ENCODE assay signal across 7 mouse cellular contexts in genomic region chr16:92544264-92544663, GRCm38 (mm10). TPM values are rescaled to one million over a fixed set of nuclear protein-coding genes. Genes with fewer than 3 reads are reported as not detected.
DNase-seq lines count a peak whose midpoint lies in the region; ATAC-seq and TF ChIP-seq lines count a peak whose summit lies in the region.

No protein-coding gene starts in this region.

- no peak overlapping the region for H3K9ac ChIP-seq in kidney, postnatal 0 days (ENCODE audit: low read depth, low read length)
- H3K9ac ChIP-seq in kidney, embryonic 16.5 days (replicated peaks; ENCODE audit: low read length): no peak overlapping the region
- no peak overlapping the region for H3K9ac ChIP-seq in forebrain, embryonic 15.5 days (replicated peaks)

- H3K4me1 ChIP-seq in kidney, postnatal 0 days (replicated peaks; ENCODE audit: insufficient read depth, low read length): no peaks in the 10 kb centered on the region
- H3K4me1 ChIP-seq in kidney, embryonic 16.5 days (ENCODE audit: insufficient read depth, low read length): no peaks in the 10 kb centered on the region
- no peaks in the 10 kb centered on the region for H3K4me1 ChIP-seq in E14TG2a.4 (replicated peaks; ENCODE audit: low read depth, low read length)
- peaks cover 18% of the 10 kb centered on the region for H3K4me1 ChIP-seq in olfactory bulb, adult 2 months (ENCODE audit: control insufficient read depth, insufficient read depth, low read length)
- no peaks in the 10 kb centered on the region for H3K4me1 ChIP-seq in forebrain, embryonic 15.5 days

- DNase-seq in kidney, postnatal 0 days (ENCODE audit: low spot score): peak; percentile 56
- DNase-seq in Patski (ENCODE audit: low read depth, low spot score): no peak
- DNase-seq in fibroblast of lung, adult 2 months (ENCODE audit: low read depth): peak; percentile 61

- H3K9me3 ChIP-seq in kidney, postnatal 0 days (replicated peaks; ENCODE audit: low read length): no peaks in the 10 kb centered on the region
- H3K9me3 ChIP-seq in kidney, embryonic 16.5 days (ENCODE audit: low read length): no peaks in the 10 kb centered on the region
- H3K9me3 ChIP-seq in E14TG2a.4 (ENCODE audit: low read length): no peaks in the 10 kb centered on the region
- no peaks in the 10 kb centered on the region for H3K9me3 ChIP-seq in forebrain, embryonic 15.5 days

- POLR2A ChIA-PET in Patski (lab: Charles Lee): no interaction called here

- H3K36me3 ChIP-seq in kidney, postnatal 0 days (ENCODE audit: insufficient read depth, low read length): no peaks in the 10 kb centered on the region
- H3K36me3 ChIP-seq in kidney, embryonic 16.5 days (ENCODE audit: insufficient read depth, low read length): no peaks in the 10 kb centered on the region
- no peaks in the 10 kb centered on the region for H3K36me3 ChIP-seq in E14TG2a.4 (ENCODE audit: insufficient read depth, low read length)
- H3K36me3 ChIP-seq in forebrain, embryonic 15.5 days: no peaks in the 10 kb centered on the region

- in situ Hi-C loops in Patski (cut with MboI; ENCODE audit: low pct_unique_long_range_greater_than_20kb): loop anchor here (10.0 to 25.0 kb wide), 3 partner anchors 593 to 911 kb away; no protein-coding TSS in a partner anchor

- ATAC-seq in kidney, postnatal 0 days (replicated peaks; ENCODE audit: low FRiP score, low read depth): no peak
- ATAC-seq in kidney, embryonic 16.5 days (ENCODE audit: low FRiP score, low TSS enrichment): no peak
- no peak for ATAC-seq in Patski
- ATAC-seq in forebrain, embryonic 15.5 days (replicated peaks): no peak

- no peak overlapping the region for H3K4me2 ChIP-seq in kidney, postnatal 0 days (ENCODE audit: low read length)
- no peak overlapping the region for H3K4me2 ChIP-seq in kidney, embryonic 16.5 days (replicated peaks; ENCODE audit: low read depth, low read length)
- H3K4me2 ChIP-seq in forebrain, embryonic 15.5 days (replicated peaks): no peak overlapping the region

- 48% methylated on average over 1 of the region's 1 CpGs for WGBS in kidney, postnatal 0 days
- WGBS in kidney, embryonic 16.5 days: 62% methylated on average over 1 of the region's 1 CpGs
- 75% methylated on average over 1 of the region's 1 CpGs for WGBS in olfactory bulb, adult 2 months
- 74% methylated on average over 1 of the region's 1 CpGs for WGBS in forebrain, embryonic 15.5 days

- peak; percentile 87 for TF ChIP-seq CTCF in kidney, postnatal 0 days (IDR thresholded peaks at IDR 0.05; ENCODE audit: low read depth)
- TF ChIP-seq CTCF in E14TG2a.4 (conservative IDR thresholded peaks at IDR 0.05; ENCODE audit: low read length) (peak; percentile 63), Patski (IDR thresholded peaks at IDR 0.05) (peak; percentile 94)
- TF ChIP-seq CTCF in olfactory bulb, adult 2 months (IDR thresholded peaks at IDR 0.05; ENCODE audit: insufficient read depth, low read depth, low read length): 0 out of 2 replicates have a peak, but pooled peaks have one; percentile 8

- TF ChIP-seq POLR2A in olfactory bulb, adult 2 months (IDR thresholded peaks at IDR 0.05; ENCODE audit: insufficient read depth, low read depth, low read length): no peak

- no peaks in the 10 kb centered on the region for H3K27me3 ChIP-seq in kidney, postnatal 0 days (ENCODE audit: insufficient read depth, low read length)
- H3K27me3 ChIP-seq in kidney, embryonic 16.5 days (ENCODE audit: insufficient read depth, low read length): no peaks in the 10 kb centered on the region
- H3K27me3 ChIP-seq in E14TG2a.4 (ENCODE audit: insufficient read depth, low read length): peaks cover 6% of the 10 kb centered on the region; the same call in 1 of the 2 replicates
- no peaks in the 10 kb centered on the region for H3K27me3 ChIP-seq in Patski
- H3K27me3 ChIP-seq in forebrain, embryonic 15.5 days: no peaks in the 10 kb centered on the region

- H3K27ac ChIP-seq in kidney, postnatal 0 days: no peak overlapping the region
- no peak overlapping the region for H3K27ac ChIP-seq in kidney, embryonic 16.5 days (ENCODE audit: low read length)
- no peak overlapping the region for H3K27ac ChIP-seq in olfactory bulb, adult 2 months (ENCODE audit: insufficient read depth, low read depth, low read length)
- no peak overlapping the region for H3K27ac ChIP-seq in forebrain, embryonic 15.5 days (replicated peaks)

- CTCF ChIA-PET in Patski (lab: Charles Lee): no interaction called here

- no peak overlapping the region for H3K4me3 ChIP-seq in kidney, postnatal 0 days (replicated peaks; ENCODE audit: low read depth, low read length)
- no peak overlapping the region for H3K4me3 ChIP-seq in kidney, embryonic 16.5 days (ENCODE audit: low read length)
- H3K4me3 ChIP-seq in E14TG2a.4 (replicated peaks; ENCODE audit: low read length): no peak overlapping the region
- H3K4me3 ChIP-seq in olfactory bulb, adult 2 months (ENCODE audit: insufficient read depth, low read depth, low read length): no peak overlapping the region
- no peak overlapping the region for H3K4me3 ChIP-seq in forebrain, embryonic 15.5 days

RNA-seq across cellular contexts. Expression of gene Clic6, which starts 58.7 kb away (rescaled TPM):
- polyA plus RNA-seq in kidney, postnatal 0 days (2015; fragmentation: Nextera tagmentation; extraction: Ambion mirVana): 7.1 and 7.8 TPM in 2 replicates
- 6.9 and 8.1 TPM in 2 replicates for polyA plus RNA-seq in kidney, embryonic 16.5 days (2015; fragmentation: Nextera tagmentation; extraction: Ambion mirVana)
- polyA plus RNA-seq in Patski (2021): 0.05 TPM
- not detected in 2 replicates for polyA plus RNA-seq in olfactory bulb, adult 2 months (2012; ENCODE audit: insufficient read depth, insufficient read length, low replicate concordance, missing spikeins)
- polyA plus RNA-seq in forebrain, embryonic 15.5 days (2015; fragmentation: Nextera tagmentation; extraction: Ambion mirVana): 4.0 and 9.0 TPM in 2 replicates

Comparison
In these comparisons a context has a peak if more than half of its experiments do, and no peak if none do; other contexts are left out.
1. CTCF ChIP-seq: peak in every context shown above with its lines; median percentile 94 in Patski; 87 in kidney, postnatal 0 days; 63 in E14TG2a.4; 8 in olfactory bulb, adult 2 months.